Mouse (Mus musculus) testis, adult 2 months (tissue): ENCODE measurements around the gene Slco1a1. TPM values are rescaled to one million over a fixed set of nuclear protein-coding genes. Genes with fewer than 3 reads are reported as not detected.

ENCODE experiments used
- H3K27ac ChIP-seq: fragments of 200-500 bp; 2 replicates; pipeline ENCODE4 v1.5.1; 2012; ENCODE audit warnings: low read depth, low read length; ENCODE audit not compliant: control insufficient read depth, insufficient read depth
- H3K27me3 ChIP-seq: fragments of 200-500 bp; 2 replicates; pipeline ENCODE4 v1.6.1; 2012; ENCODE audit warnings: mild to moderate bottlenecking, low read length, moderate library complexity; ENCODE audit not compliant: control insufficient read depth, insufficient read depth
- H3K36me3 ChIP-seq: fragments of 200-500 bp; 2 replicates; pipeline ENCODE4 v1.6.1; 2012; ENCODE audit warnings: mild to moderate bottlenecking, low read length; ENCODE audit not compliant: control insufficient read depth, insufficient read depth
- H3K4me1 ChIP-seq: fragments of 200-500 bp; 2 replicates; pipeline ENCODE4 v1.6.1; 2012; ENCODE audit warnings: low read length; ENCODE audit not compliant: control insufficient read depth, insufficient read depth
- H3K4me3 ChIP-seq: fragments of 200-500 bp; 2 replicates; pipeline ENCODE4 v1.5.1; 2012; ENCODE audit warnings: low read depth, mild to moderate bottlenecking, low read length, moderate library complexity, mixed read lengths; ENCODE audit not compliant: control insufficient read depth
- CTCF ChIP-seq: fragments of 200-500 bp; IDR thresholded peaks from 2 replicates; pipeline ENCODE4 v1.5.1; 2012; ENCODE audit warnings: low read depth, mild to moderate bottlenecking, inconsistent platforms, low read length, moderate library complexity; ENCODE audit not compliant: control insufficient read depth, insufficient read depth, insufficient replicate concordance
- POLR2A ChIP-seq: fragments of 200-500 bp; IDR thresholded peaks from 2 replicates; pipeline ENCODE4 v1.6.1; 2012; ENCODE audit warnings: low read depth, mild to moderate bottlenecking, inconsistent platforms, low read length, moderate library complexity; ENCODE audit not compliant: control insufficient read depth
- polyA plus RNA-seq: library from polyadenylated mRNA; depleted of rRNA; stranded (reverse); fragments of >200 nt; gene quantifications from 2 replicates; pipeline ENCODE4 v1.2.3, GENCODE M21; 2012; rRNA removed

Slco1a1 gene
- not detected in 2 replicates for polyA plus RNA-seq

- Histone ChIP-seq H3K36me3 (no peaks in the 10 kb centered on the region), H3K4me1 (no peaks in the 10 kb centered on the region), H3K27ac (no peak within 1 kb of the TSS), H3K4me3 (no peak within 1 kb of the TSS), H3K27me3 (no peaks in the 10 kb centered on the region)
- no peak for TF ChIP-seq POLR2A
These were observed at the start of gene Slco1a1 for GRCm38 (mm10) chr6:141946862-141947261. Slco1a1 (minus strand) TSS chr6:141946962.

- H3K27ac ChIP-seq, result no peak overlapping the region
- no peaks in the 10 kb centered on the region for H3K27me3 ChIP-seq
- H3K4me1 ChIP-seq, result no peaks in the 10 kb centered on the region
- no peak overlapping the region for H3K4me3 ChIP-seq
- no peaks in the 10 kb centered on the region for H3K36me3 ChIP-seq
- TF ChIP-seq CTCF (no peak), POLR2A (no peak)
These were observed 40.0 kb upstream of the Slco1a1 start for GRCm38 (mm10) chr6:141986772-141987171.

- Histone ChIP-seq H3K27ac (no peak overlapping the region), H3K4me1 (no peaks in the 10 kb centered on the region), H3K27me3 (no peaks in the 10 kb centered on the region), H3K36me3 (no peaks in the 10 kb centered on the region), H3K4me3 (no peak overlapping the region)
- TF ChIP-seq CTCF, result no peak
These were observed 37.9 kb upstream of the Slco1a1 start for GRCm38 (mm10) chr6:141984644-141985043.

GRCm38 (mm10) chr6:141962420-141962819 is 15.7 kb upstream of the Slco1a1 start:
- H3K4me3 ChIP-seq, result no peak overlapping the region
- TF ChIP-seq CTCF, result no peak
- no peak for TF ChIP-seq POLR2A
- H3K36me3 ChIP-seq, result no peaks in the 10 kb centered on the region
- no peak overlapping the region for H3K27ac ChIP-seq
- H3K4me1 ChIP-seq, result no peaks in the 10 kb centered on the region
- no peaks in the 10 kb centered on the region for H3K27me3 ChIP-seq

GRCm38 (mm10) chr6:141961861-141962260 is 15.1 kb upstream of the Slco1a1 start:
- no peaks in the 10 kb centered on the region for H3K27me3 ChIP-seq
- H3K36me3 ChIP-seq, result no peaks in the 10 kb centered on the region
- no peak for TF ChIP-seq CTCF
- TF ChIP-seq POLR2A, result no peak
- no peak overlapping the region for H3K27ac ChIP-seq
- H3K4me3 ChIP-seq, result no peak overlapping the region
- H3K4me1 ChIP-seq, result no peaks in the 10 kb centered on the region

GRCm38 (mm10) chr6:141960482-141960881 is 13.7 kb upstream of the Slco1a1 start:
- Histone ChIP-seq H3K36me3 (no peaks in the 10 kb centered on the region), H3K27me3 (no peaks in the 10 kb centered on the region), H3K4me1 (no peaks in the 10 kb centered on the region), H3K4me3 (no peak overlapping the region), H3K27ac (no peak overlapping the region)
- TF ChIP-seq POLR2A, result no peak
- no peak for TF ChIP-seq CTCF

GRCm38 (mm10) chr6:141940451-141940850 is 6.3 kb downstream of the Slco1a1 start:
- Histone ChIP-seq H3K27me3 (no peaks in the 10 kb centered on the region), H3K27ac (no peak overlapping the region), H3K4me1 (no peaks in the 10 kb centered on the region), H3K4me3 (no peak overlapping the region), H3K36me3 (no peaks in the 10 kb centered on the region)
- TF ChIP-seq CTCF (no peak), POLR2A (no peak)

GRCm38 (mm10) chr6:141898197-141898596 is 48.6 kb downstream of the Slco1a1 start:
- no peaks in the 10 kb centered on the region for H3K27me3 ChIP-seq
- no peaks in the 10 kb centered on the region for H3K36me3 ChIP-seq
- no peak for TF ChIP-seq CTCF
- no peak for TF ChIP-seq POLR2A
- H3K4me3 ChIP-seq, result no peak overlapping the region
- no peak overlapping the region for H3K27ac ChIP-seq
- H3K4me1 ChIP-seq, result no peaks in the 10 kb centered on the region
